ENCODE assay signal across 17 mouse cellular contexts in genomic region chr17:83074893-83075292, GRCm38 (mm10).
DNase-seq lines count a peak whose midpoint lies in the region; ATAC-seq and TF ChIP-seq lines count a peak whose summit lies in the region.
"Had no signal": no experiment of that assay in that cellular context is flagged by ENCODE, and none has a peak within 500 bp of the region (broad histone marks: within the 10 kb centered on the region; RNA-seq: fewer than 3 reads in every experiment).

No protein-coding gene starts in this region.

- no peaks in the 10 kb centered on the region; the same call in 1 of the 2 replicates for H3K27me3 ChIP-seq in midbrain, embryonic 16.5 days (ENCODE audit: control insufficient read depth, insufficient read depth, low read depth, low read length)
- no peaks in the 10 kb centered on the region for H3K27me3 ChIP-seq in hindbrain, postnatal 0 days (ENCODE audit: insufficient read depth, low read length)
- H3K27me3 ChIP-seq: heart, embryonic 15.5 days; intestine, embryonic 15.5 days; kidney, embryonic 15.5 days had no signal

- no peak overlapping the region for H3K9ac ChIP-seq in midbrain, embryonic 16.5 days (ENCODE audit: low read depth, low read length)
- no peak overlapping the region for H3K9ac ChIP-seq in hindbrain, postnatal 0 days (replicated peaks; ENCODE audit: low read length)
- H3K9ac ChIP-seq: heart, embryonic 15.5 days; intestine, embryonic 15.5 days; kidney, embryonic 15.5 days; neural tube, embryonic 15.5 days had no signal

- DNase-seq in adrenal gland, adult 8-10 months, result peak; percentile 60
- no peak for DNase-seq in adrenal gland, postnatal 4 days (ENCODE audit: low spot score in 2 of 2)
- DNase-seq in 416B (ENCODE audit: low read depth), result peak; percentile 38
- DNase-seq in lung, postnatal 25 days (ENCODE audit: low spot score), result peak; percentile 29
- DNase-seq in spleen, adult 18-20 months, result no peak
- no peak for DNase-seq in hindbrain, postnatal 0 days (ENCODE audit: low spot score)
- DNase-seq: cerebellum, adult 11 months; cerebellum, postnatal 25 days; heart, adult 11 months had no signal

- no peak for ATAC-seq in midbrain, embryonic 16.5 days
- no peak for ATAC-seq in hindbrain, postnatal 0 days
- ATAC-seq: forebrain, embryonic 16.5 days; intestine, embryonic 15.5 days had no signal

- H3K9me3 ChIP-seq in midbrain, embryonic 16.5 days (replicated peaks; ENCODE audit: control insufficient read depth, low read length, poor library complexity, severe bottlenecking), result no peaks in the 10 kb centered on the region
- no peaks in the 10 kb centered on the region for H3K9me3 ChIP-seq in hindbrain, postnatal 0 days (ENCODE audit: low read length)
- H3K9me3 ChIP-seq: heart, embryonic 15.5 days; intestine, embryonic 15.5 days; kidney, embryonic 15.5 days; neural tube, embryonic 15.5 days had no signal

- no peak for TF ChIP-seq CTCF in bone marrow macrophage, adult 2 months (IDR thresholded peaks at IDR 0.05; ENCODE audit: low read depth, low read length)
- no peak for TF ChIP-seq CTCF in hindbrain, postnatal 0 days (IDR thresholded peaks at IDR 0.05; ENCODE audit: low read depth)

- H3K27ac ChIP-seq in bone marrow macrophage, adult 2 months (ENCODE audit: insufficient read depth, low read depth, low read length), result peak overlapping the region; percentile 13; the same call in 1 of the 2 replicates
- no peak overlapping the region for H3K27ac ChIP-seq in midbrain, embryonic 16.5 days (ENCODE audit: low read length)
- H3K27ac ChIP-seq in hindbrain, postnatal 0 days, result no peak overlapping the region
- H3K27ac ChIP-seq: heart, embryonic 15.5 days; intestine, embryonic 15.5 days; kidney, embryonic 15.5 days; midbrain, embryonic 10.5 days; neural tube, embryonic 15.5 days had no signal

- TF ChIP-seq POLR2A in bone marrow macrophage, adult 2 months (IDR thresholded peaks at IDR 0.05; ENCODE audit: borderline replicate concordance, low read depth, low read length), result no peak

- no peak overlapping the region for H3K4me3 ChIP-seq in bone marrow macrophage, adult 2 months (ENCODE audit: insufficient read depth, low read length)
- H3K4me3 ChIP-seq in midbrain, embryonic 16.5 days (ENCODE audit: low read depth, low read length), result no peak overlapping the region
- no peak overlapping the region for H3K4me3 ChIP-seq in hindbrain, postnatal 0 days (ENCODE audit: low read length)
- H3K4me3 ChIP-seq: heart, embryonic 15.5 days; intestine, embryonic 15.5 days; kidney, embryonic 15.5 days; midbrain, embryonic 10.5 days; neural tube, embryonic 15.5 days had no signal

- H3K4me2 ChIP-seq in midbrain, embryonic 16.5 days (ENCODE audit: low read length), result no peak overlapping the region
- no peak overlapping the region for H3K4me2 ChIP-seq in hindbrain, postnatal 0 days (ENCODE audit: low read depth, low read length)
- H3K4me2 ChIP-seq: heart, embryonic 15.5 days; intestine, embryonic 15.5 days; kidney, embryonic 15.5 days; neural tube, embryonic 15.5 days had no signal

- 55% methylated on average over 5 of the region's 5 CpGs for whole genome bisulfite sequencing in midbrain, embryonic 16.5 days
- 61% methylated on average over 5 of the region's 5 CpGs for WGBS in hindbrain, postnatal 0 days

- H3K36me3 ChIP-seq in midbrain, embryonic 16.5 days (ENCODE audit: control insufficient read depth, insufficient read depth, low read length), result no peaks in the 10 kb centered on the region
- H3K36me3 ChIP-seq in hindbrain, postnatal 0 days (ENCODE audit: insufficient read depth, low read length), result no peaks in the 10 kb centered on the region
- H3K36me3 ChIP-seq: heart, embryonic 15.5 days; intestine, embryonic 15.5 days; kidney, embryonic 15.5 days; midbrain, embryonic 10.5 days; neural tube, embryonic 15.5 days had no signal

- peaks cover 23% of the 10 kb centered on the region for H3K4me1 ChIP-seq in bone marrow macrophage, adult 2 months (ENCODE audit: control insufficient read depth, insufficient read depth, low read length)
- H3K4me1 ChIP-seq in midbrain, embryonic 16.5 days (ENCODE audit: control insufficient read depth, insufficient read depth, low read length), result peaks cover 7% of the 10 kb centered on the region; the same call in 1 of the 2 replicates
- 0 out of 2 replicates have a peak, but pooled peaks cover 6% of the 10 kb centered on the region for H3K4me1 ChIP-seq in hindbrain, postnatal 0 days (ENCODE audit: insufficient read depth, low read length)

Comparison
In these comparisons a context has a peak if more than half of its experiments do, and no peak if none do; other contexts are left out.
1. DNase-seq: peak in adrenal gland, adult 8-10 months (single experiment), 416B (single experiment) and lung, postnatal 25 days (single experiment); none in adrenal gland, postnatal 4 days (0 of 2), spleen, adult 18-20 months (0 of 2) and hindbrain, postnatal 0 days (single experiment).